Mouse (Mus musculus): ENCODE data around the gene Mxi1. TPM values are rescaled to one million over a fixed set of nuclear protein-coding genes. Genes with fewer than 3 reads are reported as not detected.

Mxi1 gene
- polyA plus RNA-seq, 2 experiments = 16.5 to 27.7 TPM

DNA sequence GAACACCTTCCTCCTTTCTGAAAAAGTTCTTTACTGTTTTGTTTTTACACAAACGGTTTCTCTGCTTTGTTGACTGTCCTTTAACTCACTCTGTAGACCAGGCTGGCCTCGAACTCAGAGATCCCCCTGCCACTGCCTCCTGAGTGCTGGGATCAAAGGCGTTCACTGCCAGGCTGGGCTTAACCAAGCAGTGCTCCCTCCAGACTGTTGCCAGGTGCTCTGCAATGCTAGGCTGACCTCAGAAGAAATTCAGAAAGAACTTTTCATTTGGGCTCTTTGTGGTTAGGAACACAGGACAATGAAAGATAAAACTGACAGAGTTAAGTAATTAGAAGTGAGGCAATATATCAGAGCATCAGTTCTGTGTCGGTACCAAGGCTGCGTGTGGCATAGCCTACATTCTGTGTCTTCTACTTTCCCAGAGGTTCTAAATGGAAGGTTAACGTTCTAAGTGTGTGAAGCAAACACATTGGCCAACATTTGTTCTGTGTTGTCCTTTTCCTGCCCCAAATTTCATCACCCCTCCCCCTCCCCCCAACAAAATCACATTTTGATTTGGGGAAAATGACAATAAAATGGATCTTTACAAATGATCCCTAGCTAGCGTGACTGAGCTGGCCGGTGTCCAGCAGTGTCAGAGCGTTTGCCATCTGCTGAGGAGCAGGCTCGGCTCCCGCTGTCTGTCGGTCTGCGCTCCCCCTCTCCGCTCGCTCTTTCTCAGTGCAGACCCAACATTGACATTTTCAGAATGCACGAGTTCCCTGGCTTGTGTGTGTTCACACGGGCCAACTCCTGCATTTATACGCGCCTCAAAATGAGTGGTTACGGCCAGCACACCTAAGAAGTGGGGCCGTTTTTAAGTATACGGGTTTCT is 49.1 kb downstream of the Mxi1 start:
- ATAC-seq (ENCODE audit: insufficient read depth) = no peak
- WGBS (ENCODE audit: insufficient replicate concordance) = 77% methylated on average over 22 of the region's 22 CpGs
- H3K4me2 ChIP-seq (ENCODE audit: low read depth) = no peak overlapping the region

DNA sequence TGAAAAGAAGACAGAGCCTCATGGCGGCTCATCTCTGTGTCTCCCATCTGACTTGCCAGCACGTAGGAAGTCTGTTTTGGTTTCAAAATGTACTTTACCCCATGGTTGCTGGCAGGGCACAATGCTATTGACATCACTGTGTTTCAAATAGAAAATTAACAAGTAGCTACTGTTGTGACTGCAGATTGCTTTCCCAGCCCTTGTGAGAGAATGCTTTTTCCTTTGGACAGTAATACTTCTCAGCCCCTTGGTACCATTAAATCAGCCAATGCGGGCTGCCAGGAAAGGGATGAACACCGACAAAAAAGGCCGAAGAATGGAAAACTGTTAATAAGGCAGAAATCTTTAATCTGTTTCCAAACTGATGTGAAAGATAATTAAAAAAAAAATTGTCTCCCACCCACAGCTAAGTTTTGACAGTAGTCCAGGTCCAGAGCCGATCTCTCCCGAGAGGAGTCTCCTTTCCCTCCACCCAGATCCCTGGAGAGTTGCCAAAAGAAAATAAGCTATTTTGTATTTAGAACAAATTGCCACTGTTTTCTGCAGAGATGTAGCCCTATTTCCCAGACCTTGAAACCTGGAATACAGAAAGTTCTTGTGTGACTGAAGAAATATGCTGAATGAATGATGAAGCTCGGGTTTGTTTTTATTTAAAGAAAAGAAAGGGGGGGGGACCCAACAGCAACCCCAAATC is 50.1 kb downstream of the Mxi1 start:
- Histone ChIP-seq H3K36me3 (replicated peaks; ENCODE audit: control insufficient read depth, insufficient read depth, low read depth) (no peaks in the 10 kb centered on the region), H3K27ac (no peak overlapping the region), H3K9me3 (ENCODE audit: control insufficient read depth, low read length) (no peaks in the 10 kb centered on the region), H3K9ac (replicated peaks) (no peak overlapping the region), H3K4me3 (ENCODE audit: insufficient read depth in 1 of 2, low read depth in 2 of 2, low read length in 2 of 2) (no peak overlapping the region), H3K4me2 (ENCODE audit: low read depth) (no peak overlapping the region), H3K27me3 (ENCODE audit: control insufficient read depth, insufficient read depth, low read length) (no peaks in the 10 kb centered on the region), H3K4me1 (replicated peaks; ENCODE audit: control insufficient read depth in 2 of 2, insufficient read depth in 2 of 2, low read length in 1 of 2) (peaks cover 0 to 11% of the 10 kb centered on the region in 2 experiments; a peak in 2 of 4 replicates)
- no peak for ATAC-seq (ENCODE audit: insufficient read depth)
- WGBS (ENCODE audit: insufficient replicate concordance) = 79% methylated on average over 8 of the region's 8 CpGs
- TF ChIP-seq EP300 (IDR thresholded peaks at IDR 0.05; ENCODE audit: low read depth) (no peak), CTCF (IDR thresholded peaks at IDR 0.05; ENCODE audit: low read depth) (no peak)
- no peak for DNase-seq (ENCODE audit: low read depth in 3 of 3, low spot score in 3 of 3)

More for the DNA sequence above, 49.1 kb downstream of the Mxi1 start:
- no peaks in the 10 kb centered on the region for H3K27me3 ChIP-seq (ENCODE audit: control insufficient read depth, insufficient read depth, low read length)
- H3K4me1 ChIP-seq (replicated peaks; ENCODE audit: control insufficient read depth in 2 of 2, insufficient read depth in 2 of 2, low read length in 1 of 2) = peaks cover 0 to 9% of the 10 kb centered on the region in 2 experiments; a peak in 2 of 4 replicates
- TF ChIP-seq CTCF (IDR thresholded peaks at IDR 0.05; ENCODE audit: low read depth) = no peak
- no peak for TF ChIP-seq EP300 (IDR thresholded peaks at IDR 0.05; ENCODE audit: low read depth)
- H3K9me3 ChIP-seq (ENCODE audit: control insufficient read depth, low read length) = no peaks in the 10 kb centered on the region
- H3K9ac ChIP-seq (replicated peaks) = no peak overlapping the region
- H3K36me3 ChIP-seq (replicated peaks; ENCODE audit: control insufficient read depth, insufficient read depth, low read depth) = no peaks in the 10 kb centered on the region
- no peak for DNase-seq (ENCODE audit: low read depth in 3 of 3, low spot score in 3 of 3)
- H3K4me3 ChIP-seq (ENCODE audit: insufficient read depth in 1 of 2, low read depth in 2 of 2, low read length in 2 of 2) = no peak overlapping the region
- no peak overlapping the region for H3K27ac ChIP-seq

GRCm38 (mm10) chr19:53362967-53363366 is 52.6 kb downstream of the Mxi1 start:
- H3K4me1 ChIP-seq (replicated peaks; ENCODE audit: control insufficient read depth in 2 of 2, insufficient read depth in 2 of 2, low read length in 1 of 2) = peaks cover 0 to 11% of the 10 kb centered on the region in 2 experiments; a peak in 2 of 4 replicates
- no peak overlapping the region for H3K27ac ChIP-seq
- no peaks in the 10 kb centered on the region for H3K36me3 ChIP-seq (replicated peaks; ENCODE audit: control insufficient read depth, insufficient read depth, low read depth)
- H3K9ac ChIP-seq (replicated peaks) = no peak overlapping the region
- no peaks in the 10 kb centered on the region for H3K9me3 ChIP-seq (ENCODE audit: control insufficient read depth, low read length)
- no peak overlapping the region for H3K4me3 ChIP-seq (ENCODE audit: insufficient read depth in 1 of 2, low read depth in 2 of 2, low read length in 2 of 2)
- no peak overlapping the region for H3K4me2 ChIP-seq (ENCODE audit: low read depth)
- ATAC-seq (ENCODE audit: insufficient read depth) (peak; percentile 48; the same call in 1 of the 2 replicates), DNase-seq (ENCODE audit: low read depth in 3 of 3, low spot score in 3 of 3) (peak; percentile 22 to 31 (median 30))
- 38% methylated on average over 2 of the region's 2 CpGs for WGBS (ENCODE audit: insufficient replicate concordance)
- peak; percentile 85 for TF ChIP-seq CTCF (IDR thresholded peaks at IDR 0.05; ENCODE audit: low read depth)
- TF ChIP-seq EP300 (IDR thresholded peaks at IDR 0.05; ENCODE audit: low read depth) = no peak
- no peaks in the 10 kb centered on the region for H3K27me3 ChIP-seq (ENCODE audit: control insufficient read depth, insufficient read depth, low read length)

DNA sequence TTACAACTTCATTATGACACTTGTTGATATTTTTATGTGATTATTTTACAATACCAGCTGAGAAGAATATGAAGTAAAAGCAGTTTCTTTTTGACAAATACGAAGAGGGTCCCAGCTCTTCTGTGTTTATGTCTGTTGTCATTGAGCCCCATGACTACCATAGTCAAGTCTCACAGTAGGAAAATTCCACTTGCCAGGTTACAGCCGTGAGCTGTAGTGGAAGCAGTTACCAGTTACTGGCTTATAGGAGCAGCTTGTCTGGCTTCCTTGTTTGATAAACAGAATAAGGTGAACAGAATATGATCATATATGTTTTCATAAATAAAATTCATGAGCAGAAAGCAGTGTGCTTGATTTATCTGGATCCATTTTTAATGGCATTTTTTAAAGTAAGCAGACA is 54.2 kb downstream of the Mxi1 start:
- WGBS (ENCODE audit: insufficient replicate concordance) = 77% methylated on average over 2 of the region's 2 CpGs
- Histone ChIP-seq H3K9me3 (ENCODE audit: control insufficient read depth, low read length) (no peaks in the 10 kb centered on the region), H3K4me3 (ENCODE audit: insufficient read depth in 1 of 2, low read depth in 2 of 2, low read length in 2 of 2) (no peak overlapping the region), H3K9ac (replicated peaks) (no peak overlapping the region), H3K4me2 (ENCODE audit: low read depth) (no peak overlapping the region), H3K36me3 (replicated peaks; ENCODE audit: control insufficient read depth, insufficient read depth, low read depth) (no peaks in the 10 kb centered on the region), H3K27ac (no peak overlapping the region), H3K27me3 (ENCODE audit: control insufficient read depth, insufficient read depth, low read length) (no peaks in the 10 kb centered on the region), H3K4me1 (replicated peaks; ENCODE audit: control insufficient read depth in 2 of 2, insufficient read depth in 2 of 2, low read length in 1 of 2) (peaks cover 0 to 11% of the 10 kb centered on the region in 2 experiments; a peak in 2 of 4 replicates)
- TF ChIP-seq EP300 (IDR thresholded peaks at IDR 0.05; ENCODE audit: low read depth) (no peak), CTCF (IDR thresholded peaks at IDR 0.05; ENCODE audit: low read depth) (no peak)
- ATAC-seq (ENCODE audit: insufficient read depth) (no peak), DNase-seq (ENCODE audit: low read depth in 3 of 3, low spot score in 3 of 3) (no peak)

- Histone ChIP-seq H3K4me3 (ENCODE audit: insufficient read depth in 1 of 2, low read depth in 2 of 2, low read length in 2 of 2) (peak overlapping the region in 1 of 2 experiments; percentile 27; a peak in 1 of 4 replicates), H3K27me3 (ENCODE audit: control insufficient read depth, insufficient read depth, low read length) (no peaks in the 10 kb centered on the region), H3K9me3 (ENCODE audit: control insufficient read depth, low read length) (no peaks in the 10 kb centered on the region), H3K9ac (replicated peaks) (no peak overlapping the region), H3K27ac (no peak overlapping the region), H3K36me3 (replicated peaks; ENCODE audit: control insufficient read depth, insufficient read depth, low read depth) (no peaks in the 10 kb centered on the region), H3K4me2 (ENCODE audit: low read depth) (peak overlapping the region; percentile 9; the same call in 1 of the 2 replicates), H3K4me1 (replicated peaks; ENCODE audit: control insufficient read depth in 2 of 2, insufficient read depth in 2 of 2, low read length in 1 of 2) (peaks cover 0 to 9% of the 10 kb centered on the region in 2 experiments; a peak in 2 of 4 replicates)
- WGBS (ENCODE audit: insufficient replicate concordance) = 49% methylated on average over 9 of the region's 9 CpGs
- peak in 2 of 3 experiments; percentile 32 to 40 for DNase-seq (ENCODE audit: low read depth in 3 of 3, low spot score in 3 of 3)
- peak; percentile 34; the same call in 1 of the 2 replicates for ATAC-seq (ENCODE audit: insufficient read depth)
- no peak for TF ChIP-seq EP300 (IDR thresholded peaks at IDR 0.05; ENCODE audit: low read depth)
- TF ChIP-seq CTCF (IDR thresholded peaks at IDR 0.05; ENCODE audit: low read depth) = no peak
These were observed 54.6 kb downstream of the Mxi1 start for GRCm38 (mm10) chr19:53364963-53365362.

All from liver, embryonic 14.5 days (tissue).